Mouse (Mus musculus) liver, embryonic 14.5 days (tissue): ENCODE results near the gene Bahd1.

Experiments used
- CTCF ChIP-seq: IDR thresholded peaks from 2 replicates; pipeline ENCODE4 v1.5.1; 2016; ENCODE audit warnings: antibody characterized with exemption, low read depth, control low read depth
- EP300 ChIP-seq: IDR thresholded peaks from 2 replicates; pipeline ENCODE4 v1.6.1; 2016; ENCODE audit warnings: antibody characterized with exemption, low read depth

DNA sequence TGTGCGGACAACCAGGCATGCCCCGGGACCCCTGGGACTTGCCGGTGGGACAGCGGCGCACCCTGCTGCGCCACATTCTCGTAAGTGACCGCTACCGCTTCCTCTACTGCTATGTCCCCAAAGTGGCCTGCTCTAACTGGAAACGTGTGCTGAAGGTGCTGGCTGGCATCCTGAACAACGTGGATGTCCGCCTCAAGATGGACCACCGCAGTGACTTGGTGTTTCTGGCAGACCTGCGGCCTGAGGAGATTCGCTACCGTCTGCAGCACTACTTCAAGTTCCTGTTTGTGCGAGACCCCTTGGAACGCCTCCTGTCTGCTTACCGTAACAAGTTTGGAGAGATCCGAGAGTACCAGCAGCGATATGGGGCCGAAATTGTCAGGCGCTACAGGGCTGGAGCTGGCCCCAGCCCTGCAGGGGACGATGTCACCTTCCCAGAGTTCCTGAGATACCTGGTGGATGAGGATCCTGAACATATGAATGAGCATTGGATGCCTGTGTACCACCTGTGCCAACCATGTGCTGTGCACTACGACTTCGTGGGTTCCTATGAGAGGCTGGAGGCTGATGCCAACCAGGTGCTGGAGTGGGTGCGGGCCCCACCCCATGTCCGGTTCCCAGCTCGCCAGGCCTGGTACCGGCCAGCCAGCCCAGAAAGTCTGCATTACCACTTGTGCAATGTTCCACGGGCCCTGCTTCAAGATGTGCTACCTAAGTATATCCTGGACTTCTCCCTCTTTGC is 27.0 kb downstream of the Bahd1 start:
- no peak for TF ChIP-seq CTCF
- no peak for TF ChIP-seq EP300
